Mouse (Mus musculus) ES-Bruce4 (cell line): ENCODE results near the gene Pls1.

Experiments used
- CTCF ChIP-seq: IDR thresholded peaks from one replicate; pipeline ENCODE4 v1.8.1; 2011; ENCODE audit warnings: low read depth, low read length
- EP300 ChIP-seq: IDR thresholded peaks from 2 replicates; pipeline ENCODE4 v1.6.1; 2011; ENCODE audit warnings: low read depth, low read length; ENCODE audit not compliant: insufficient read depth

DNA sequence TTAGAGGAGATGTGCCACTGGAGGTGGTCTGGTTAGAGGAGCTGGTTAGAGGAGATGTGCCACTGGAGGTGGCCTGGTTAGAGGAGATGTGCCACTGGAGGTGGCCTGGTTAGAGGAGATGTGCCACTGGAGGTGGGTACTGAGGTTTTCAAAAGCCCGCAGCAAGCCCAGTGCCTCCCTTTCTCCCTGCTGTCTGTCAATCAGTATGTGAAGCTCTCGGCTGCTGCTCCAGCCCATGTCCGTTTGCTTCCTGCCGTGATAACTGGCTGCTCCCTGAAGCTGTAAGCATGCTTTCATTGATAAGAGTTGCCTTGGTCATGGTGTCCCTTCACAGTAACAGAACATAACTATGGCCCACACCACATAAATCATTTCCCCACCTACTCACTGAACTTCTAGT is 81.9 kb downstream of the Pls1 start:
- TF ChIP-seq CTCF, result no peak
- no peak for TF ChIP-seq EP300
